Mouse (Mus musculus) lung, adult 2 months (tissue): ENCODE results near the gene Abcb11.

Experiments
- CTCF ChIP-seq: fragments of 200-500 bp; IDR thresholded peaks from 2 replicates; pipeline ENCODE4 v1.5.1; 2011; ENCODE audit warnings: mild to moderate bottlenecking, low read length, control low read depth; ENCODE audit not compliant: insufficient read depth
- POLR2A ChIP-seq: fragments of 200-500 bp; IDR thresholded peaks from 2 replicates; pipeline ENCODE4 v1.6.1; 2011; ENCODE audit warnings: low read depth, mild to moderate bottlenecking, control low read depth, low read length, borderline replicate concordance; ENCODE audit errors: extremely low read depth

GRCm38 (mm10) chr2:69324881-69325660, 17.3 kb downstream of the Abcb11 start:
- TF ChIP-seq CTCF = no peak
- no peak for TF ChIP-seq POLR2A
